Mouse (Mus musculus) spleen, adult 2 months (tissue): ENCODE results near the gene Dgcr2.

Experiments used
- CTCF ChIP-seq: fragments of 200-500 bp; IDR thresholded peaks from 2 replicates; pipeline ENCODE4 v1.5.1; 2011; ENCODE audit warnings: mild to moderate bottlenecking, inconsistent platforms; ENCODE audit not compliant: insufficient read depth, insufficient read length, insufficient replicate concordance; ENCODE audit errors: extremely low read depth
- POLR2A ChIP-seq: fragments of 200-500 bp; IDR thresholded peaks from 2 replicates; pipeline ENCODE4 v1.6.1; 2011; ENCODE audit warnings: low read depth, low read length, inconsistent platforms

DNA sequence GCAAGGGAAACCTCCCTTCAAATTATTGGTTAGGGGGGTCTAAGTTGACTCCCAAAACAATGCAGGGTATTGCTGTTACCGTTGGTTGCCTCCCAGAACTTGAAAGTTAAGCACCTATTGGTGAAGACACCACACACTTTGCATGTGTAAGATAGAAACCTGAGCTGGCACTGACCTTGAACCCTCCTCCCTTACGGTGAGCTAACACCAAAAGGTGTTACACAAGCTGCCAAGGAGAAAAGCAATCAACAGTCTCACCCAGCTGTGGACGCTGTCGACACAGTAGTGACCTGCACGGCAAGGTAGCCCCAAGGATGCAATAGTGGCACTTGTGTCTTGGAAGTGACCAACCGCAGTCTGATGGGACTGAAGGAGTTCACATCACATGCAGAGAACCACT, 14.2 kb downstream of the Dgcr2 start:
- TF ChIP-seq CTCF (no peak), POLR2A (no peak)
